Mouse (Mus musculus) brain, embryonic 18.5 days (tissue): ENCODE data around the gene Dnajb8.
A peak's percentile ranks its signal among the peaks of the same experiment; 100 is the strongest.

Experiments used
- DNase-seq: peaks from one replicate; pipeline ENCODE4 v3.0.0-alpha.2; 2012; ENCODE audit warnings: low read depth, low spot score

Gene Dnajb8

GRCm38 (mm10) chr6:88227537-88227936 is 5.5 kb downstream of the Dnajb8 start:
- no peak for DNase-seq

- DNase-seq: no peak
Observed at GRCm38 (mm10) chr6:88229221-88229620, 7.2 kb downstream of the Dnajb8 start.

GRCm38 (mm10) chr6:88231821-88232220 is 9.8 kb downstream of the Dnajb8 start:
- DNase-seq: no peak

GRCm38 (mm10) chr6:88232221-88232620 is 10.2 kb downstream of the Dnajb8 start:
- DNase-seq: no peak

GRCm38 (mm10) chr6:88233996-88234395 is 11.9 kb downstream of the Dnajb8 start:
- no peak for DNase-seq

DNA sequence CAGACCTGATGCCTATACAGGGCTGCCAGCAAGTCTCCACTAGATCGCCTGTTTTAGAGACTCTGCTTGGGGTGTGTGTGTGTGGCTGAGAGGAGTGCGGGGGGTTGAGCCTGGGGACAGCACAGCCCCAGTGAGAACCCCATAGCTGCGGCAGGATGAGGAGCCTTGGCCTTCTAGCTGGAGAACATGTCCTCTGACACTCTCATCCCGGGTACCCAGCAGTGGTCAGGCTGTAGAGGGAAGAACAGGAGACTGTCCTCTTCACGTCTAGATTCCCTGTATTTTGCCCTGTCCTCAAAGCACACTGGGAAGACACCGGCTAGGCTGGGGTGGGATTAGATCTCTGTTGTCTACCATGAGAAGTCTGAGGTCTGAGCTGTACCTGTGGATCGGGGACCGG is 13.4 kb downstream of the Dnajb8 start:
- DNase-seq: no peak

GRCm38 (mm10) chr6:88235983-88236382 is 13.9 kb downstream of the Dnajb8 start:
- DNase-seq: no peak

DNA sequence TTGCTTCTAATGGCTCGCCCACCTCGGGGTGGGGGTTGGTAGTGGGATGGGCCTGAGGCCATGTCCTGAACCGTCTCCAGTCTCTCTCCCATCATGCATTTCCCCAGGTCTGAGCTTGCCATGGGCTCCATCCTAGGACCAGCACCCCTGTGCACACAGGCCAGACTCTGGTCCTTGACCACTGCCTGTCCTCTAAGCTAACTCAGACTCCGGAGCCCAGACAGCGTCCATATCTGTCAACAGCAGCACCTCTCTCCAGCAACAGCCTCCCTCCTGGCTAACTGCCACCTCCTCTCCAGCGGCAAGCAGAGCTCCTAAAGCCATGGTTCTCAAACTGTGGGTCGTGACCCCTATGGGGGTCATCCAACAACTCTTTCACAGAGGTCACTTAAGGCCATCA is 14.4 kb downstream of the Dnajb8 start:
- DNase-seq: no peak

DNA sequence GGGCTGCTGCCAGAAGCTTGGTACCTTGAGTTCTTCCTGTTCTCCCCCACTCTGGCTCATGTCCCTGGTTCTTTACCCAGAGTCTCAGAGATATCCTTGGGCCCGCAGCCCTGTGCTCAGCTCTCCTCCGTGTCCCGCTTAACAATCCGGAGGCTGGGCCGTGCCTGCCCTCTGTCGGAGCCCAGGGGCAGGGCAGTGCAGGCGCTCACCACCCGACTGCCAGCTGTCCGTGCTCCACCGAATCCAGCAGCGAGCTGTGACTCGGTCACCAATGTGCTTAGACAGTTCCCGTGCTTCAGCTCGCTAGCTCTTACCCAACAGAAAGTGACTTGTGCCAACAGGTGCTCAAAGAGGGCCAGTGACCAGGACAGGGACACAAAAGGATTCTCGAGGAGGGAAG is 20.5 kb downstream of the Dnajb8 start:
- no peak for DNase-seq

GRCm38 (mm10) chr6:88249231-88249630 is 27.2 kb downstream of the Dnajb8 start:
- DNase-seq: no peak

- DNase-seq: no peak
Observed at GRCm38 (mm10) chr6:88251396-88251795, 29.3 kb downstream of the Dnajb8 start.

DNA sequence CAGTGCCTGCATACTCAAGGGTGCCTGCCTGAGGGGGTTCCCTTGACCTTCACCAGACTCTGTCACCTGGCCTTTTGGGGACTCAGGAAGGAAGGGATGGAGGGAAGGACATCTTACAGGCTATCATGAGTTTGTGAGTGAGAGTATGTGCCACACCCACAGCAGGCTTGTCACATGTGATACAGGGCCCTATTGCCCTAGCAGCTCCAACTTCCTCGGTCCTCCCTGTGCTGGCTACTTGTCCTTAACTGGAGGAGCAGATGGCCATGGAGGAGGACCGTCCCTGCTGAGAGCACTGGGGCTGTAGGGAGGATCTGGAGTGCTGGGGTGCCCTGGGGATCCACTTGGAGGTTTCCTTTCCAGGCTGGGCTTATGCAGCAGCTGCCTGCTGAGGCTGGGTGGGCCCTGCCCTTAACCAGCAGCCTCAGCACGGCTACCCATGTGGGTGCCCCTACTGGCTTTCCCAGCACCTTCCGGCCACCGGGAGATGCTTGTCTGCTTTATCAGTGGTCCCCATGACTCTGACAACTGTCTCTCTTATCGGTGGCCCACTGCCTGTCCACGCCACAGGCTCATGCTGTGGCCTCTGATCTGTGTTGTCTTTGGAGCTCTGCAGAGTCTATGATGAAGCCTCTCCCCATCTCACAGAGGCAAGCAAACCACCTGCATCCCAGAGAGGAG is 29.9 kb downstream of the Dnajb8 start:
- no peak for DNase-seq

GRCm38 (mm10) chr6:88254082-88254481 is 32.0 kb downstream of the Dnajb8 start:
- DNase-seq: no peak

DNA sequence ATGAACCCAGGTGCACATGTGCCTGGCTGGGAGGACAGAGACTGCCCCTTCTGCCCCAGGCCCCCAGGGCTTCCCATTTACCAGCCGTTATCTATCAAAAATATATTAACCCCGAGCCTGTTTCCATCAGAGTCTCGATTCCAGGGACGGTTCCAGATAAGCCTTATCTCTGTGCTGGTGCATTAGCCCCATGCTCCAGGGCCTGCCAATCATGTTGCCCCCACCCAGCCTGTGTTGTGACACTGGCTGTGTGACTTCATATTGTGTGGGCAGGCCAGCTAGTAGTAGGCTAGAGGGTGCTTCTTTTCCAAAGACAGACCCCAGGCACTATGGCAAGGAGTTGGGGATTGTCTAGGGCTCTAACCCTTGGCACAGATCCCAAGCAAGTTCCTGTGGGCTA is 33.4 kb downstream of the Dnajb8 start:
- DNase-seq: no peak

DNA sequence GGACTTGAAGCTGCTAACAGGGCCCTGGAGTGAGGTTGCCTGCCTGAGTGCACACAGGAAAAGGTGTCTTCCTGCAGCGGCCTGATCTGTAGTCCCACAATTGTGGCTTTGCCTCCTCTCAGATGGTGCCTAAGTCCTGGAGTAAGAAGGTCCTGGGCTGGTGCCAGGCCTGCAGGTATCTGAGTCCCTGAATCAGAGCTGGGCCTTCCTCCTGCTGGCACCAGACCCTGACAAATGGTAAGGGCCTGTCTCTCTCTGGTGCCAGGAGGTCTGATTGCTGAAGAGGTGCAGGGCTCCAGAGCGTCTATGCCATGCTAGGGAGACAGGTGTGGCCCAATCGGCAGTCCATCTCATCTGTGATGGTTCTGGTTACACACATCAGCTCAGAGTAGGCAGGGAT is 37.6 kb downstream of the Dnajb8 start:
- DNase-seq: no peak

GRCm38 (mm10) chr6:88260645-88261044 is 38.6 kb downstream of the Dnajb8 start:
- no peak for DNase-seq

- DNase-seq: peak; percentile 16
Observed at GRCm38 (mm10) chr6:88262160-88262559, 40.1 kb downstream of the Dnajb8 start.

DNA sequence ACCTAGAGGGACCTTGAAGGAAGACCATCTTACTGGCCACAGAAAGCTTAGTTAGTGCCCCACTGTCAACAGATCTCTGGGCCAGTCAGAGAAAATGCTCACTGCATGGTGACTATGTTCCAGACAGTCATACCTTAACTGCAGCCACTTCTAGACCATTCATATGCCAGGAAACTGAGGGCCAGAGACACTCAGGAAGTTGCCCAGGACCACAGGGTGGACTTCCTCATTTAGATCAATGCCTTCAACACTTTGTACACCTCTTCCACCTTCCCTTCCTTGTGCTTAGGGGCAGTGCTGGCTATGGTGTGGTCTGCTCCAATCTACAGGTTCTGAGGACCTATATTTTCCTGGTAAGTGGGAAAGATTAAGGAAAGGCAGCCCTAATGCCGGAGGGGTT is 43.3 kb downstream of the Dnajb8 start:
- no peak for DNase-seq

- no peak for DNase-seq
Observed at GRCm38 (mm10) chr6:88266055-88266454, 44.0 kb downstream of the Dnajb8 start.

DNA sequence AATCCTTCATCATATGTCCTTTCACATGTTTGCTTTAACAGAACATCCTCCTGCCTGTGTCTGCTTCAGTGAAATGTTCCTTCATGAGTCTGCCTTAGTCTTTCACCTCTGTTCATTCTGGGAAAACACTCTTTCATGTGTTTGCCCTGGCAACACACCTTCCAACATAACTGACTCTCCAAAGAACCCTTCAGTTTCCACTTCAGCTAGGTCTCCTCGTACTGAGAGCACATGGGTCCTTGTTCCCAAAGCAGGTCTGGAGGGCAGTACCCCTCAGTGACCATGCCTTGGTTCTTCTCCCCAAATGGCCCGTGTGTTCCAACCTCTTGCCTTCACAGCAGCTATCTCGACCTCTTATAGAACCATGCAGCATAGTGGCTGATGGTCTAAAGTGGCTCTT is 45.0 kb downstream of the Dnajb8 start:
- no peak for DNase-seq

- DNase-seq: no peak
Observed at GRCm38 (mm10) chr6:88267970-88268369, 45.9 kb downstream of the Dnajb8 start.

DNA sequence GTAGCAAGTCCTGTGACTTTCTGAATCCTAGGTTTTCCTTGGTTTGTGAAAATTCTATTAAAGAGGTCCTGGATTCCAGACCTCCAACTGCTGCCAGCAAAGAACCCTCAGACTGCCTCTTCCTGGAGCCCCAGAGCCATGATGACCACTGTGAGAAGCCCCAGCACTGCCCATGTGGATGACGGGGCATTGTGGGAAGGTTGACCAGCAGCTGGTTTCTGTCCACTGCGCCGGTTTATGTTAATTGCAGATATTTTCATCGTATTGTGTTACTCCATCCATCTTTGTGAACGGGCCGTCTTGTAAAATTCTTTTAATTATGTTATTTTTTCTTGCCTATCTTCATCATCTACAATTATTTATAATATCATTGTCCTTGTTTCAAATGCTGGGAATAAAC is 52.6 kb downstream of the Dnajb8 start:
- no peak for DNase-seq

DNA sequence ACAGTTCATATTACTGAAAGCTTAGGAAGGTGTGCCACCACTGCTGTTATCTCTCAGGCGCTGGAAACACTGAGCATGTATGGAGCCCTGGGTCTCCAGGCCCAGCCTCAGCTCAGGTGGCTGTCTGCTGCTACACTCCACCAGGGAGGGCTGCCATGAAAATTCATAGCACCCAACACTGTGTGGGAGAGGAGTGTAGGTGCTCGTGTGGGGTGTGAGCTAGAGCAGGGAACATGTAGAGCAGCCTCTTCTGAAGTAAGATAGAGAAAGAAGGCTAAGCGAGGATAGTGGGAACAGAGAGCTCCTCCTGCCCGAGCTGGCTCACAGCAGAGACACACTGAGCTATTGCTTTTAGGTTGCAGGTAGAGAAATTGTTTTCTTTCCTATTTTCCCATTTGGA is 54.2 kb downstream of the Dnajb8 start:
- no peak for DNase-seq

DNA sequence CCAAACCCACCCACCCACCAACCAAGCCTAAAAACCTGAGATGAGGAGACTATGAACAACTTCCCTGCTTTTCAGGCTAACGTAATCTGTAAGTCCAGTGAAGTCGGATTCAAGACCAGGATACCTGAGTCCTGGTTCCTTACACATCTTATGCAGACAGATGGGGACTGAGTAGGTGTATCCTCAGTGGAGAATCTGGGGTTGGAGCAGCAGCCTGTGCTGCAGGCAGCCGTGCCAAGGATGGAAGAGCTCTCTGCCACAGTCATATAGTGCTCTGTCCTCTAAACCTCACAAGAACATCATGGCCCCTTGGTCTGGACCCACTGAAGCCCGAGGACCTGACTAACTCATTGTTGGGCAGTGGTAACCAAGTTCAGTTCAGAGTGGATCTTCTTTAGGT is 55.2 kb downstream of the Dnajb8 start:
- DNase-seq: no peak
